In genomic region chr8:119755238-119756146, GRCm38 (mm10) we compare ENCODE assay signal across 8 mouse cellular contexts. TPM values are rescaled to one million over a fixed set of nuclear protein-coding genes. Genes with fewer than 3 reads are reported as not detected.
DNase-seq lines count a peak whose midpoint lies in the region; ATAC-seq and TF ChIP-seq lines count a peak whose summit lies in the region.

No protein-coding gene starts in this region.

- no peak for TF ChIP-seq POLR2A in MEL (IDR thresholded peaks at IDR 0.05; ENCODE audit: control insufficient read depth in 1 of 2, insufficient read depth in 1 of 2, low read depth in 1 of 2, low read length in 2 of 2, poor library complexity in 1 of 2)

- H3K4me3 ChIP-seq in MEL (ENCODE audit: control insufficient read depth in 1 of 2, insufficient read depth in 1 of 2, low read depth in 2 of 2, low read length in 2 of 2) = peak overlapping the region; percentile 38 to 40; a peak in 3 of 4 replicates
- H3K4me3 ChIP-seq in embryonic facial prominence, embryonic 11.5 days (ENCODE audit: low read depth, low read length) = no peak overlapping the region
- peak overlapping the region; percentile 42 for H3K4me3 ChIP-seq in intestine, embryonic 16.5 days (ENCODE audit: low read length)
- peak overlapping the region; percentile 26 for H3K4me3 ChIP-seq in lung, embryonic 15.5 days

- no peak for DNase-seq in MEL (ENCODE audit: low read depth, low spot score)
- no peak for DNase-seq in embryonic facial prominence, embryonic 11.5 days (ENCODE audit: low spot score)
- DNase-seq in splenic B cell, adult 2 months (ENCODE audit: low read depth, low spot score) = peak; percentile 42
- no peak for DNase-seq in left cerebral cortex, adult 9 months (ENCODE audit: low spot score in 2 of 2)
- DNase-seq in left cerebral cortex, postnatal 36 days (ENCODE audit: low spot score in 2 of 2) = no peak
- DNase-seq in left cerebral cortex, adult 11 months (ENCODE audit: low spot score) = no peak

- H3K36me3 ChIP-seq in MEL (ENCODE audit: control insufficient read depth in 1 of 2, insufficient read depth in 2 of 2, low read length in 2 of 2) = peaks cover 0 to 2% of the 10 kb centered on the region in 2 experiments; a peak in 1 of 4 replicates
- no peaks in the 10 kb centered on the region for H3K36me3 ChIP-seq in embryonic facial prominence, embryonic 11.5 days (replicated peaks; ENCODE audit: control insufficient read depth, insufficient read depth, low read depth, low read length)
- no peaks in the 10 kb centered on the region for H3K36me3 ChIP-seq in intestine, embryonic 16.5 days (ENCODE audit: control insufficient read depth, insufficient read depth, low read length)
- no peaks in the 10 kb centered on the region for H3K36me3 ChIP-seq in lung, embryonic 15.5 days
- no peaks in the 10 kb centered on the region for H3K36me3 ChIP-seq in splenic B cell, adult 2 months (ENCODE audit: control insufficient read depth, insufficient read depth, low read length, poor library complexity, severe bottlenecking)

- H3K9me3 ChIP-seq in MEL (replicated peaks; ENCODE audit: insufficient read depth, low read length) = no peaks in the 10 kb centered on the region
- no peaks in the 10 kb centered on the region for H3K9me3 ChIP-seq in embryonic facial prominence, embryonic 11.5 days (replicated peaks; ENCODE audit: control insufficient read depth, low read length)
- H3K9me3 ChIP-seq in intestine, embryonic 16.5 days (ENCODE audit: control insufficient read depth, low read length) = no peaks in the 10 kb centered on the region
- H3K9me3 ChIP-seq in lung, embryonic 15.5 days = no peaks in the 10 kb centered on the region

- H3K27ac ChIP-seq in MEL (ENCODE audit: control insufficient read depth, low read depth, low read length) = no peak overlapping the region
- H3K27ac ChIP-seq in embryonic facial prominence, embryonic 11.5 days (replicated peaks; ENCODE audit: low read depth, low read length) = no peak overlapping the region
- H3K27ac ChIP-seq in intestine, embryonic 16.5 days (ENCODE audit: low read length) = no peak overlapping the region
- H3K27ac ChIP-seq in lung, embryonic 15.5 days = peak overlapping the region; percentile 11; the same call in 1 of the 2 replicates

- peaks cover 0 to 6% of the 10 kb centered on the region in 2 experiments; a peak in 1 of 4 replicates for H3K4me1 ChIP-seq in MEL (ENCODE audit: control insufficient read depth in 1 of 2, insufficient read depth in 2 of 2, low read length in 2 of 2)
- H3K4me1 ChIP-seq in embryonic facial prominence, embryonic 11.5 days (ENCODE audit: control insufficient read depth, insufficient read depth, low read length) = no peaks in the 10 kb centered on the region
- peaks cover 19% of the 10 kb centered on the region; the same call in 1 of the 2 replicates for H3K4me1 ChIP-seq in intestine, embryonic 16.5 days (ENCODE audit: control insufficient read depth, insufficient read depth, low read length)
- peaks cover 29% of the 10 kb centered on the region for H3K4me1 ChIP-seq in lung, embryonic 15.5 days

- H3K4me2 ChIP-seq in embryonic facial prominence, embryonic 11.5 days (ENCODE audit: low read depth, low read length) = peak overlapping the region; percentile 17
- peak overlapping the region; percentile 51 for H3K4me2 ChIP-seq in intestine, embryonic 16.5 days (ENCODE audit: low read depth, low read length)
- H3K4me2 ChIP-seq in lung, embryonic 15.5 days = peak overlapping the region; percentile 51

- intact Hi-C loops in left cerebral cortex, postnatal 36 days (cut with DNase I) = no loop called here

- no peak for TF ChIP-seq EP300 in MEL (IDR thresholded peaks at IDR 0.05; ENCODE audit: low read depth in 1 of 2, low read length in 2 of 2)

- peak; percentile 47; the same call in 1 of the 2 replicates for ATAC-seq in embryonic facial prominence, embryonic 11.5 days (replicated peaks; ENCODE audit: insufficient number of reproducible peaks, low FRiP score, low TSS enrichment, low read depth)
- ATAC-seq in intestine, embryonic 16.5 days = peak; percentile 77
- peak; percentile 20; the same call in 1 of the 2 replicates for ATAC-seq in lung, embryonic 15.5 days (ENCODE audit: borderline replicate concordance, extremely low read depth, low FRiP score, low TSS enrichment)

- H3K79me2 ChIP-seq in MEL (ENCODE audit: control insufficient read depth, insufficient read depth, low read length, poor library complexity) = no peaks in the 10 kb centered on the region

- TF ChIP-seq CTCF in MEL (IDR thresholded peaks at IDR 0.05 in 2 of 3, conservative IDR thresholded peaks at IDR 0.05 in 1 of 3; ENCODE audit: control insufficient read depth in 1 of 3, insufficient read depth in 1 of 3, low read depth in 2 of 3, low read length in 3 of 3, poor library complexity in 1 of 3, severe bottlenecking in 1 of 3) = no peak

- peak overlapping the region; percentile 5; the same call in 1 of the 2 replicates for H3K9ac ChIP-seq in MEL (ENCODE audit: control insufficient read depth, low read depth, low read length, poor library complexity, severe bottlenecking)
- H3K9ac ChIP-seq in embryonic facial prominence, embryonic 11.5 days (replicated peaks; ENCODE audit: low read length) = no peak overlapping the region
- H3K9ac ChIP-seq in intestine, embryonic 16.5 days (ENCODE audit: low read depth, low read length) = 0 out of 2 replicates have a peak overlapping the region, but pooled peaks have one; percentile 33
- H3K9ac ChIP-seq in lung, embryonic 15.5 days = no peak overlapping the region

- no peaks in the 10 kb centered on the region; a peak in 1 of 4 replicates for H3K27me3 ChIP-seq in MEL (ENCODE audit: control insufficient read depth in 1 of 2, insufficient read depth in 2 of 2, low read length in 2 of 2)
- H3K27me3 ChIP-seq in embryonic facial prominence, embryonic 11.5 days (ENCODE audit: control insufficient read depth, insufficient read depth, low read length) = no peaks in the 10 kb centered on the region
- H3K27me3 ChIP-seq in intestine, embryonic 16.5 days (replicated peaks; ENCODE audit: control insufficient read depth, insufficient read depth, low read length) = no peaks in the 10 kb centered on the region
- H3K27me3 ChIP-seq in lung, embryonic 15.5 days = no peaks in the 10 kb centered on the region
- H3K27me3 ChIP-seq in splenic B cell, adult 2 months (ENCODE audit: control insufficient read depth, insufficient read depth, low read length, poor library complexity, severe bottlenecking) = no peaks in the 10 kb centered on the region

- no peak for TF ChIP-seq RAD21 in MEL (IDR thresholded peaks at IDR 0.05; ENCODE audit: low read depth, low read length)

- 13% methylated on average over 28 of the region's 28 CpGs for WGBS in embryonic facial prominence, embryonic 11.5 days
- 25% methylated on average over 28 of the region's 28 CpGs for WGBS in intestine, embryonic 16.5 days
- 21% methylated on average over 28 of the region's 28 CpGs for WGBS in lung, embryonic 15.5 days

TF ChIP-seq in MEL, 35 proteins besides CTCF, POLR2A, EP300 and RAD21:
- TF ChIP-seq USF2 (IDR thresholded peaks at IDR 0.05; ENCODE audit: borderline replicate concordance in 1 of 2, insufficient read depth in 1 of 2, low read depth in 1 of 2, low read length in 2 of 2) (no peak), NRF1 (IDR thresholded peaks at IDR 0.05; ENCODE audit: insufficient read depth, low read depth, low read length, poor library complexity, severe bottlenecking) (0 out of 2 replicates have a peak, but pooled peaks have one; percentile 28)
TF ChIP-seq in MEL: peak in this region for 1.

RNA-seq across cellular contexts. Expression of gene Tldc1, which starts 22.7 kb away (rescaled TPM):
- 13.4 and 16.4 TPM in 2 replicates for total RNA-seq in MEL (2012; rRNA removed)
- 10 to 100 TPM in 1 of 2 experiments, not detected in 1; 16.1 TPM for polyA plus RNA-seq in MEL (2012; ENCODE audit: insufficient read depth in 1 of 2, insufficient read length in 2 of 2, low read depth in 1 of 2, low replicate concordance in 2 of 2, missing spikeins in 1 of 2)
- polyA plus RNA-seq in embryonic facial prominence, embryonic 11.5 days (2014; fragmentation: Nextera tagmentation; extraction: Ambion mirVana) = 6.5 and 6.9 TPM in 2 replicates
- polyA plus RNA-seq in intestine, embryonic 16.5 days (2015; fragmentation: Nextera tagmentation; extraction: Ambion mirVana) = 17.8 and 18.1 TPM in 2 replicates
- polyA plus RNA-seq in lung, embryonic 15.5 days (2015; fragmentation: Nextera tagmentation; extraction: Ambion mirVana) = 12.3 and 14.8 TPM in 2 replicates
- total RNA-seq in left cerebral cortex, postnatal 36 days (2021) = 10 to 100 TPM; 14.3 to 14.5 TPM

RNA-seq across cellular contexts. Expression of gene Atp2c2, which starts 55.7 kb away (rescaled TPM):
- 0.27 and 0.33 TPM in 2 replicates for total RNA-seq in MEL (2012; rRNA removed)
- polyA plus RNA-seq in MEL (2012; ENCODE audit: insufficient read depth in 1 of 2, insufficient read length in 2 of 2, low read depth in 1 of 2, low replicate concordance in 2 of 2, missing spikeins in 1 of 2) = under 1 TPM in 1 of 2 experiments, not detected in 1; 0.58 TPM
- 1.1 and 1.3 TPM in 2 replicates for polyA plus RNA-seq in embryonic facial prominence, embryonic 11.5 days (2014; fragmentation: Nextera tagmentation; extraction: Ambion mirVana)
- polyA plus RNA-seq in intestine, embryonic 16.5 days (2015; fragmentation: Nextera tagmentation; extraction: Ambion mirVana) = 6.4 and 6.8 TPM in 2 replicates
- polyA plus RNA-seq in lung, embryonic 15.5 days (2015; fragmentation: Nextera tagmentation; extraction: Ambion mirVana) = 3.2 and 3.5 TPM in 2 replicates
- total RNA-seq in left cerebral cortex, postnatal 36 days (2021) = 1 to 10 TPM; 2.0 to 2.6 TPM

Comparison
In these comparisons a context has a peak if more than half of its experiments do, and no peak if none do; other contexts are left out.
1. H3K9ac ChIP-seq: peak in MEL (single experiment) and intestine, embryonic 16.5 days (single experiment); none in embryonic facial prominence, embryonic 11.5 days (single experiment) and lung, embryonic 15.5 days (single experiment).
2. ATAC-seq: peak in every context shown above with its lines; median percentile 77 in intestine, embryonic 16.5 days; 47 in embryonic facial prominence, embryonic 11.5 days; 20 in lung, embryonic 15.5 days.
3. Peak in every context shown above with its lines, with median percentiles within 50 percentile points of each other: H3K4me2 ChIP-seq.